Mouse (Mus musculus): Measurements from ENCODE around the gene Asb13.
A peak's percentile ranks its signal among the peaks of the same experiment; 100 is the strongest.

Gene Asb13

GRCm38 (mm10) chr13:3664241-3664640, 30.4 kb downstream of the Asb13 start:
- no peak for DNase-seq (ENCODE audit: low spot score in 2 of 2)

DNA sequence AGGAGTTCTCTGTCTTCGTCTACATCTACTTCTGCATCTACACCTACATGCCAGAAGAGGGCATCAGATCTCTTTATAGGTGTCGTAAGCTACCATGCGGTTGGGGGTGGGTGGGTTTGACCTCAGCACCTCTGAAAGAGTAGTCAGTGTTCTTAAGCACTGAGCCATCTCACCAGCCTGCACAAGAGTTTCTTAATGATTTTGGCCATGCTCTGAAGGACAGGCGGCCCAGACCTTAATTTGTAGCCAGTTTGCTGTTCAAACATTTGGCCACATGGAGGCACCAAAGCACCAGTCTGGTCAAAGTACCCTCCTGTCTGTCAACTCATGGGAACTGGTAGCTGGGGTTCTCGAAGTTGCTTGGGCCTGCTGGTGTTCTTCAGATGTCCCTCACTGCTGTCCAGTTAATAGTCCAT, 31.5 kb downstream of the Asb13 start:
- peak in 1 of 2 experiments; percentile 57 for DNase-seq (ENCODE audit: low spot score in 2 of 2)

DNA sequence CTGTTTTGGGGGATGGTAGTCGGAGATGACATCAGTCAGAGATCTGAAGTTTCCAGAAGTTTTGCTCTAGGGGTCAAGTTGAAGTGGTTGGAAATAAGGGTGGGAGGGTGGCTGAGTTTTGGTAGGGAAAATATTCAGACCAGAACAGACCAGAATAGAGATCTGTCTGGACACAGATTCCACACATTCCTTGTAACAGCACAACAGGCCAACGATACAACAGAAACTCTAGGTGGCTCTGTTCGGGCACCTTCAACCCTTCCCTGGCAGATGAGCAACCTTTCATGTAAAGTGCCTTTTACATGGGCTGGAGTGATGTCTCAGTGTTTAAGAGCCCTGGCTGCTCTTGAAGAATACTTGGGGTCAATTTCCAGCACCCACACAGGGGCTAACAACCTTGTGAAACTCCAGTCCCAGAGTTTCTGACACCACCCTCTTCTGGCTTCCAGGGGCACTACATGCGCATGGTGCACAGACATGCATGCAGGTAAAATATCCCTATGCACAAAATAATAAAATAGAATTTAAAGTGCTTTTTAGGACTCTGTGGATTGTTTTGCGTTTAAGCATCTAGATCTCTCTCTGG, 33.5 kb downstream of the Asb13 start:
- DNase-seq (ENCODE audit: low spot score in 2 of 2): no peak

GRCm38 (mm10) chr13:3668068-3668467, 34.2 kb downstream of the Asb13 start:
- no peak for DNase-seq (ENCODE audit: low spot score in 2 of 2)

DNA sequence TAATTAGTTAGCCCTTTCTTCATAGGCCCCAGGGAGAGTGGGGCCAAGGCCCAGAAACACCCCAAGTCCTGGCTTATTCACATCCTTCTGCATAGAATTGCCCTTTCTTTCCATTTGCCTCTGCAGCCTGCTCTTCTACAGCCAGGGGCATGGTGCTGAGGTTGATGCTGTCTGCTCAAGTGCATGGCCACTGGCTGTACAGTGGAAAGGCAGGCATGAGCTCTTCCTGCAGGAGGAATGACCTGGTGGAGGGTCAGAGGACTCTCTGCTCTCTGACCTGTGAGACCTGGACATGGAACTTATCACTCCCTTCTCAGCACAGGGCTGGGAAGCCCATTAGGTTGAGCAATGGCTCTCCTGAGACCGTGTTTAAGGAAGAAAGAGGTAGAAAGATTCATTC, 35.8 kb downstream of the Asb13 start:
- DNase-seq (ENCODE audit: low spot score in 2 of 2): no peak

GRCm38 (mm10) chr13:3670039-3670438, 36.2 kb downstream of the Asb13 start:
- DNase-seq (ENCODE audit: low spot score in 2 of 2): no peak

DNA sequence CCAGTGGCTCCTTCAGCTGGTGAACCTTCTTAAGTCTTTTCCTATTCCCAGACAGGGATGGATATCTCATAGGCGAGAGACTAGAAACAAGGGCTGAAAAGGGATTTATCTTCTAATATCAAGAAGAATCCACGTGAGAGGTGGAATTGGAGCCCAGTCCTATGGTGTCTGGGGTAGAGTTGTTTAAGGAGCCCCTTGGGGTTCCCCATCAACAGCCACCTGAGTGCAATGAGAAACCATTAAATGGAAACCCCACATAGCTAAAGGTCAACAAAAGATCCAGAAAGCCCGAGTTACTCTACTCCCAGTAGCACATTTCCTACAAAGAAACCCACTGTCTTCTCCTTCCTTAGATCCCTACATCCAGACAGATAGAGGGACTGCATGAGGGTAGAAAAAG, 39.3 kb downstream of the Asb13 start:
- no peak for DNase-seq (ENCODE audit: low spot score in 2 of 2)

DNA sequence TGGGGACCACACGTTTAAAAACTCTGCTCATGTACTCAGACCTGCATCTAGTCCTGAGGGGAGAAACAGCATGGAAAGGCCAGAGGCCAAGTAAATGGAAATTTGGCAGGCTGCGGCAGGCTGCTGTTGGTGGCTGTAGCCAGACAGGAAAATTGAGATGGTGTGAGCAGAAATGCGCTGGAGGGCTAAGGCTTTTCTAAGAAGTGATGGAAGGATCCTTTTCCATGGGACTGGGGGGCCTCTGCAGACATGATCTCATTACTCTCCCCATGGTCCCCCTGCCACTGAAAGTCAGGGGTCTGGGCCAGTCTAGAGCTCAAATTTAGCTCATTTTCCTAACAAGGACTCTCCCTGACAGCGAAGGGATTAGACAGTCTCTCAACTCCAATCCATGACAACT, 39.8 kb downstream of the Asb13 start:
- no peak for DNase-seq (ENCODE audit: low spot score in 2 of 2)

DNA sequence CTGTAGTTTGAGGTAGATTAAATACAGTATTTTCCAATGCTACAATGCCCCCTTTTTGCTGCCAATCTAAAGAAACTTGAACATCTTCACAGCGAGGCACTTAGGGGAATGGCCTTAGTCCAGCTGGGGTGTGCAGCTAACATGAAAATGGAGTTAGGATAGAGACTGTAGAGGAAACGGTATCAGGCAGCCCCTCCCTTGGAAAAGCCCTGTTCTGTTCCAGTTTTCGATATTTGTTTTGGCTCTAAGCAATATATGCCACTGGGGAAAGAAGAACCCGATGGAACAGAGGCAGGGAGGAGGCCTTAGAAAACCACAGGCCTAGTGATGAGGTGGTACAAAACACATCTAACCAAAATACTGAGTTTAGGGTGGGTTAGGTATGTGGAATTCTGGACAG, 42.0 kb downstream of the Asb13 start:
- DNase-seq (ENCODE audit: low spot score in 2 of 2): no peak

DNA sequence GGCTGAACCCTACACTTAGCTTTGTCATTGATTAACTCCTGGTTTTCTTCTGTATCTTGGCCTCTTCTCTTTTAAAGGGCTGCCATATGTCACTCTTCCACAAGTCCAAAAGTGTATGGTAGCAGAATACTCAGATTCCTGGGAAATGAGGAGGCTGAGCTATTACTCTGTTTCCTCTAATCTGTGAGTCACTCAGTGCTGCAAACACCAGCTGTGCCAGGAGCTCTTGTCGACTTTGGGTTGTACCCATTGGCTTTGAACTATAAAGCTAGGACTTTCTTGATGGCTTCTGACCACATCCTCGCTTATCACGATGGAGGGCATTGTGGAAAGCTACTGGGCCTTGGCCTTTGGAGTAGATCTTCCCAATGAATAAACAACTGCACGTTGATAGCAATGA, 45.3 kb downstream of the Asb13 start:
- no peak for DNase-seq (ENCODE audit: low spot score in 2 of 2)

GRCm38 (mm10) chr13:3686306-3686705, 52.5 kb downstream of the Asb13 start:
- DNase-seq (ENCODE audit: low spot score in 2 of 2): peak in 1 of 2 experiments; percentile 0

DNA sequence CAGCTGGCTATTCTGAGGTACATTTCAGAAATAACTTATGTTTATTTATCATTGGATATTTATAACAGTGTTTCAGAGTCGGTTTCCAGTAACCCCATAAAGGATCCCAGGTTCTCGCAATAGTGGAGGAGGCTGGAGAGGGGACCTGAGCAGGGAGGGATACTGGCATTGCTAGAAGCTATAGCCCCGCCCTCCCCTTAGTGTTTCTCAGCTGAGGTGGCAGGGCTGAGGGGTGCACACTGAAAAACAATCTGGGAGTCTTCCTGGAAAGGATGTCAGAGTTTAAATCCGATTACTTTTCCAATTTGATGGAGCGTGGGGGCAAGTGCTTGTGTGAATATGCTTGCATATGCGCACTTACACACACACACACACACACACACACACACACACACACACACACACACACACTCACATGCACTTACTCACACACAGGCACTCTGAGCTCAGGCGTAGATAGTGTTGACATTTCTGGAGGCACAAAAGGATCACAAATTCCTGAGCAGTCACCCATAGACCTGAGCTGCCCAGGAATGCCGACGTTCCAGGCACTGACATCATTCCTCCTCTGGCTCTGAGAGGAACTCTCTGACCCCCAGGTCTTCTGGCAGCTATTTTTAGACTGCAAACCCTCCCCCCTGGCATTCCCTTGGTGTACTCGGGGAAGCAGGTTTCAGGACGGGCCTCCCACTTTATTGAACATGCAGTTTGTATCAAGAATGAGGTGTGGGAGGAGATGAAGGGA, 60.9 kb downstream of the Asb13 start:
- no peak for DNase-seq (ENCODE audit: low spot score in 2 of 2)

GRCm38 (mm10) chr13:3696977-3697735, 63.3 kb downstream of the Asb13 start:
- no peak for DNase-seq (ENCODE audit: low spot score in 2 of 2)

DNA sequence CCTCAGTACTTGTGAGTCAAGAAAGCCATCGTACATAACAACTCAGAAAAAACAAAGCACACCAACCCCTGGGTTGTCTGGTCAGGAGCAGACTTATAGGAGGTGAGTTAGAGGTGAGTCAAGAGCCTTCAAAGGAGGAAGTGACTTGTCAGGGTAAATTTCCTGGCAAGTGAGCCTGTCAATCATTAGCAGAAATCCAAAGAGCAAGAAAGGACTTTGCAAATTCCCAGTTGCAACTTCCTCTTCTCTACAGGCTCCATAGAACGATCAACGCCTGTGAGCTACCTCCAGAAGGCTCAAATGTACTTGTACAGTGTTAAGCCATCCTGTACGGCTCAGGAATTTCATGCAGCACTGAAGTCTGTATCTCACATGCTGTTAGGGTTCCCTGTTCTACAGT, 66.9 kb downstream of the Asb13 start:
- DNase-seq (ENCODE audit: low spot score in 2 of 2): no peak
